Mouse (Mus musculus) 3T3-L1 (cell line): Measurements from ENCODE around the gene 2310022B05Rik.

Experiments
- DNase-seq: peaks from one replicate; pipeline ENCODE4 v3.0.0-alpha.2; 2015; ENCODE audit warnings: low read depth, low spot score

Gene 2310022B05Rik

DNA sequence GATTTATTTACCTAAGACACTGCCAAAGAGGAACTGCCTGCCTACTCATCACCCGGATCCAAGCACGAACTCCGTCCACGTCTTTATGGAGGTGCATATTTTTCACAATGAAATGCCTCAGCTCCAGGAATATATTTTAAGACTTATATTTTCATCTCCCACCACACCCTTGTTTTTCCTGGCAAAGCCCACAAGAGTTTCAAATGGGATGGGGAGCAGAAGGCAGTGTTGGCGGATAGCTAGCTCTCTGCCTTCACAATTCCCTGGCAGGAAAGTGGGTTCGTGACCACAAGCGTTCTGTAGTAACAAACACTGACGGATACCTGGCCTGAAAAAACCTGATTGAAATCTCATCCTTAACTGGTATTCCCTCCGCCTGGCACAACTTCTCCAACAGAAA, 1.4 kb downstream of the 2310022B05Rik start:
- DNase-seq, result peak; percentile 52

DNA sequence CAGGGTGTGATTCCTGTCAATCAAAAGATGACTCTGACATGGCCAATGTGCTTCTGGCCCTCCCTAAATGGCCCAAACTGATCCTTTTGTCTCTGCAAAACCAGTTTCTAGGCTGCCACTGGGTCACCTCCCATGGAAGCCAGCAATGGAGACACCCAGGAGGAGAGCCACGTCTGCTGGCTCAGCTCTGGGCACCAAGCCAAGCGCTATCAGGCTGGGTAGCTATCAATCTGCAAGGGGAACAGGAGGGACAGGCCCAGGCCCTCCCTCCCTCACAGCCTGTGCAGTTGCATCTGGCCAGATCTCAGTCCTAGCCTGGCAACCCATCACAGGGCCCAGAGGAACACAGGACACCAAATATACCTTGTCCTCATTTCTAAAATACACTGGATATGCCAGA, 4.8 kb downstream of the 2310022B05Rik start:
- peak; percentile 70 for DNase-seq

- DNase-seq, result no peak
These were observed 5.2 kb downstream of the 2310022B05Rik start for GRCm38 (mm10) chr8:124657961-124658360.

- DNase-seq, result no peak
These were observed 9.3 kb downstream of the 2310022B05Rik start for GRCm38 (mm10) chr8:124653568-124654475.

DNA sequence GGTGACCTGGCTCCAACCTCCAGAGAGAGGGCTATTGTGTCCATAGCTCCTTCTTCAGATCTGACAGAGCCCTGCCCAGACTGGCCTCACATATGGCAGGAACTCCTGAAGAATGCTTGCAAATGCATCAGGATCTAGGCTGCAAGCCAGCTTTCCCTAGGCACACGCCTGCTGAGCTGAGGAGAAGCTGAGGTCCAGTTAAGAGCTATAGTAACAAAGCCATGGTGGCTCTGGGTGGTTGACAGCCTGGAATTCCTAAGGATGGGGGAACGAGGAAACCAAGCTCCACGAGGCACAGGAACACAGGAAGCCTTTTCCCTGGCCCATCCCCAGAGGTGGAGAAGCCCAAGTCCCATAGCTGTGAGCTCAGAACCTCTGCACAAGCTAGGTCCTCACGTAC, 10.6 kb downstream of the 2310022B05Rik start:
- peak; percentile 97 for DNase-seq

DNA sequence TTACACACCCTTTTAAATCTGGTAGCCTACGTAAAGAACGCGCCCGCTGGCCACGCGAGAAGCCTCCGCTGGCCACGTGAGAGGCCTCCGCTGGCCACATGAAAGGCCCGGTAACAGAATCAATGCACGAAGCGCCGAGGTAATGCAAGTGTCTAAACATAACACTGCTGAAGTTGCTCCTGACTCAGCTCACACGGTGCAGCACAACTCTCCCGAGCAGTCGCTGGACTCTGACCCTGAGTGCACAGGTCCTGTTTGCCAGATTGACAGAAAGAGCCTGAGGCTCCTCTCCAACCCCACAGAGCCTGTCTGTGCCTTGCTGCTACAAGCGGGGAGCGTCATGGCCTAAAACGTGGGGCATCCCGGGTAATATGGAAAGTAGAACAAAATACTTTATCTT, 11.4 kb downstream of the 2310022B05Rik start:
- no peak for DNase-seq

GRCm38 (mm10) chr8:124648311-124648710, 14.9 kb downstream of the 2310022B05Rik start:
- DNase-seq, result no peak

DNA sequence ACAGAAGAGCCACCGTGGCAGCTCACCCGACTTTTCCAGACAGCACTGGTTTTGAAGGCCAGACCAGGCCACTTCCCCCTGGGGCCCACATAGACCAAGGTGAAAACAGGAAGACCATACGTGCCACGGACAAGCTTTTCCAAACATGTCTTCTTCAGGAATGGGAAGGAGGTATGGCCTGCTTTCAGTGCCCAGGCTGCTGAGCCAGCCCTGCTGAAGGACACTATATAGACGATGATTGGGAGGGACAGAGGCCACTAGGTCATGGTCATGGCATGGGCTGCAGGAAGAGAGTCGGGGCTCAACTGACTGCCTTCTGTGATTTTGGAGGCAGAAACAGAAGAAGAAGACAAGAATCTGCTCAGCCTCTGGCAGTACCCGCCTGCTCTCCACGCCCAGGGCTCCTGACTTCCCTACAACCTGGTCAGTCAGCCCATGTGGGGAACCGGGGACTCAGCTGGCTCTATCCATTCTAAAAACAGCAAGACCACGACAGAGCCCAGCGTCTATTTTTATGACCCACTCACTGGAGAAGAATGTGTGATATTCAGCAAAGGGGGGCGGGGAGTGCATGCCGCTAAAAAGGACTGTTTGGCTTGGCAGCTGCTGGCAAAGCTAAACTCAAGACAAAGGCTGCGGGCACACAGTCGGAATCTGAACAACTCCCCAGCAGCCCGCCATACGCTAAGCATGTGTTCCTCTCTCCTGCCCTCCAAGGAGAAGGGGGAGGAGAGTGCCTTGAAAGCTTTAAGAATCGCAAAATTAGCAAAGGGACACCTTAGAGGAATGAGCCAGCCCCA, 19.4 kb downstream of the 2310022B05Rik start:
- DNase-seq, result peak; percentile 98

DNA sequence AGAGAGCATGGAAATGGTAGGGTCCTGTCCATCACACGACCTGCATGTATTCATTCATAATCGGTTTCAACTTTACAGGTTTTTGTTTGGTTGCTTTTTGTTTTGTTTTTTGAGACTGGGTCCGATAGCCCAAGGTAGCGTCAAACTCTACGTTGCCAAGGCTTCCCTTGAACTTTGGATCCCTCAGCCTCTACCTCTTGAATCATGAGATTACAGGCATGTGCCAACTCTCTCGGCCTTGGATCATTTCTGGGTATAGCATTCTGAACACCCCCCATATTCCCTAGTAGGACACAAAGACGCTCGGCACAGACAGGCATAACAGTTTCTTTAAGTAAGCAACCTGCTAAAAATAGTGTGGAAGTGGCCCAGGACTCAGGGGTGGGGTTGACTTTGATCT, 21.6 kb downstream of the 2310022B05Rik start:
- DNase-seq, result no peak

- no peak for DNase-seq
These were observed 28.0 kb downstream of the 2310022B05Rik start for GRCm38 (mm10) chr8:124635247-124635502.

- DNase-seq, result no peak
These were observed 28.5 kb downstream of the 2310022B05Rik start for GRCm38 (mm10) chr8:124634411-124635246.

- DNase-seq, result peak; percentile 85
These were observed 30.0 kb downstream of the 2310022B05Rik start for GRCm38 (mm10) chr8:124633001-124633703.

DNA sequence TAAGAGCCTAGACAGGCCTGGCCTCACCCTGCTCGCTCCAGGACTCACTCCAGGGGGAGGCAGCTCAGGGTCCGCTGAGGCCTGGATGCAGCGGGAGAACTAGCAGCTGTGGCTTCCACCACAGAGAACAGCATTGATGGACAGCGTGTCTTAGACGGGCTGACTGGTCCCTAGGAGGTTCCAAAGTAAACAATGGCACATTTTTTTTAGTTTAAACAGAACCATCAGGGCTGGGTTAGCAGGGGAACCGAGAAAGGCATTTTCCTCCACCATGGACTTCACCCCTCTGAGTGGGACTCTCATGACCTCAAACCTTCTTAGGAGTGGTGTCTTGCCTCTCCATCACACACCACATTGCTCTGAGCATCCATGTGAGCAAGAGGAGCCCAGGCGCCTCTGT, 31.2 kb downstream of the 2310022B05Rik start:
- DNase-seq, result peak; percentile 65

- DNase-seq, result no peak
These were observed 32.3 kb downstream of the 2310022B05Rik start for GRCm38 (mm10) chr8:124630891-124631290.

DNA sequence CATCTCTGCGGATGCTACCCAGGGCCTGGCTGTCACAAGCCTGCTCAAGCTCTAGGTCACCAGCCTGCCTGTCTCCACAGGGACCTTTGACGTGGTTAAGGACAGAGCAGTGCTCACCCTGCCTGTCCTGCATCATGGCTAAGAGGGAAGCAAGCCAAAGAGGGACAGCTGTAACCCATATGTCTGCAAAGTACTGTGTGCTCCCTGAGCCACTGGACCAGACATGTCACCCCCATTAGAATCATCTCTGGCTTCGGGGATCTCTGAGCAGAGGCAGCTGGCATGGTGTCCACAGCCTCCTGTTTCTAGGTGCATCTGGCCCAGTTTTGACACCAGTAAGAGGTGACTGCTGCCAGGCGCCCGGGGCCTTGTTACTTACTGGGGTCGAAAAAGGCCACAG, 32.7 kb downstream of the 2310022B05Rik start:
- no peak for DNase-seq

DNA sequence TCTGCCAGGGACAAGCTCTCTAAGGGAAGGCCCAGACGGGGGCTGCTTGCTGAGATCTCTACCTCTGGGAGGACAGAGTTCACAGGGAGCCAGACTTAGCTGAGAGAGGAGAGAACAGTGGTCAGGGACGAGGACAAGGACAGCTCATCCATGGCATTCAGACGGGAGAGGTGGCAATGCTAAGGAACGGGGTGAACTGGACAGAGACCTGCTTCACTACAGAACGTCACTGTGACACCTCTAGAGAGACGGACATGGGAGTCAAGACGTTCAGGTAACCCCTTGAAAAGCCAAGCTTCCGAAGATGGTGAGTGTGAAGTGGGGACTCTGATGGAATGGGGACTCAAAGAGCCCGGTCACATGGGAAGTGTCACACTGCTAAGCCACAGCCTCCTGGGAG, 36.9 kb downstream of the 2310022B05Rik start:
- DNase-seq, result no peak

- no peak for DNase-seq
These were observed 41.9 kb downstream of the 2310022B05Rik start for GRCm38 (mm10) chr8:124621255-124621654.

- peak; percentile 76 for DNase-seq
These were observed 44.9 kb downstream of the 2310022B05Rik start for GRCm38 (mm10) chr8:124618252-124618651.

DNA sequence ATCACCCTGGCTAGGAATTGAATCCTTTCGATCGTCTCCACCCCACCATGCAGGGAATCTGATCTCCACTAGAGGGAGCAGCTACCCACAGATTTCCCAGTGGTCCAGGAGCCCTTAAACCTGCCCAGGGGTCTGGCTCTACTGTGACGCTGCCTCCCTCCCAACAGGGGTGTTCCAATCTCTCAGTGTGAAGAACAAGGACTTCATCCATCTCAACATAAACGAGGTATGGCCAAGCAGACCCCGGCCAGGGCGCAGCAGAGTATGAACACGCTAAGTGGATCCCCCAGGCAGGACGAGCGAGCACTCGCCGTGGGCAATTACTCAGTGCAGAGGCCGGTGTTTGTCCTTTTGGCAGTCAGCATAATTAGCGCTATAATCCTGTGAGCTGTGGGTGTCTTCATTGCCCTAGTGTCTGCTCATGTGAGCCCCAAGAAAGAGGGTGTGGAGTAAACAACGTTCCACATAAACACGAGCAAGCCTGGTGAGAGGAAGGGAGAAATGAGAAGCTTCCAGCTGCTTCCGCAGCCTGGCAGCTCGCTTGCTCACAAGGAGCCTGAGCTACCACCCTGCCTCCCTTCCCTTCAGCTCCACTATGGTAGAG, 45.8 kb downstream of the 2310022B05Rik start:
- DNase-seq, result peak; percentile 82

DNA sequence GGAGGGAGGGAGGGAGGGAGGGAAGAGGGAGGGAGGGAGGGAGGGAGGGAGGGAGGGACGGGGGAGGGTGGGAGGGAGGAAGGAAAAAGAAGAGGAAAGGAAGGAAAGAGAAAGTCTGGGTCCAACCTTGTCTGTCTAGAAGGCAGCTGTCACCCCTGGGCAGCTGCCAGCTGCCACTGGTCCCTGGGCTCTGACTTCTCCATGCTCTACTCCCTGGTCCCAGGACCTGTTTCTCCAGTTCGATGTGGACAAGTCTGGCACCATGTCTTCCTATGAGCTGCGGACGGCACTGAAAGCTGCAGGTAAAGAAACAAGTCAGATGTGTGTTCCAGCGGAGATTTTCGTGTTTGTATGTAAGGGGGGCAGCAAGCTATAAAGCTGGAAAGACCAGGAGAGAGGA, 48.8 kb downstream of the 2310022B05Rik start:
- DNase-seq, result no peak

DNA sequence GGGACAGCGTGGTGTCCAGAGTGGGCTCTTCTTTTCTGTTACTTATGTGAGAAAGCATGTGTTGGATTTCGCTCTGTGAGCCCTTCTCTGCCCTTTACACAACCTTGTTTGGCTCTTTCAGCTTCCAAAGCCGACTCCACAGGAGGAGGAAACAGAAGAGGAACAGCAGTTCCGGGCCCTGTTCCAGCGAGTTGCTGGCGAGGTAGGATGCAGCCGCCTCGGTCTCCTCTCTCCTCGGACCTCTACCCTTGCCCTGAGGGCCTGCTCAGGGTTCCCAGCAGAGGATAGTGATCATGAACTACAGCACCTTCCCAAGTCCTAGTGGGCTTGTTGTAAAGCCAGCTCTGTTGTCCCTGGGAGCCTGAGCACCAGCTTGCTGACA, 54.2 kb downstream of the 2310022B05Rik start:
- DNase-seq, result no peak
